Mouse (Mus musculus) lung, postnatal 0 days (tissue): ENCODE measurements around the gene Bcr.

Experiments
- CTCF ChIP-seq: IDR thresholded peaks from 2 replicates; pipeline ENCODE4 v1.5.1; 2016; ENCODE audit warnings: antibody characterized with exemption, mild to moderate bottlenecking
- EP300 ChIP-seq: IDR thresholded peaks from 2 replicates; pipeline ENCODE4 v1.6.1; 2016; ENCODE audit warnings: antibody characterized with exemption, mild to moderate bottlenecking, control low read depth

- TF ChIP-seq CTCF (no peak), EP300 (no peak)
Measured at GRCm38 (mm10) chr10:75220722-75221121, 160.3 kb downstream of the Bcr start.
